Mouse (Mus musculus) myocyte (in vitro differentiated cells): ENCODE measurements around the gene Irf2. TPM values are rescaled to one million over a fixed set of nuclear protein-coding genes. Genes with fewer than 3 reads are reported as not detected.
A peak's percentile ranks its signal among the peaks of the same experiment; 100 is the strongest.

Source experiments
- H3K27me3 ChIP-seq: one replicate; pipeline ENCODE4 v1.6.1; 2011; ENCODE audit not compliant: control insufficient read depth, insufficient read depth, insufficient read length
- H3K36me3 ChIP-seq: one replicate; pipeline ENCODE4 v1.6.1; 2011; ENCODE audit not compliant: control insufficient read depth, insufficient read depth
- H3K4me2 ChIP-seq: one replicate; pipeline ENCODE4 v1.6.1; 2011; ENCODE audit warnings: low read depth, control low read depth
- H3K4me3 ChIP-seq: one replicate; pipeline ENCODE4 v1.5.1; 2011; ENCODE audit warnings: mild to moderate bottlenecking, control low read depth, moderate library complexity
- H3K79me2 ChIP-seq: one replicate; pipeline ENCODE4 v1.6.1; 2011; ENCODE audit not compliant: control insufficient read depth, insufficient read depth
- H3ac ChIP-seq: one replicate; pipeline ENCODE4 v1.6.1; 2011; ENCODE audit not compliant: control insufficient read depth, insufficient read length
- CEBPB ChIP-seq: IDR thresholded peaks from 2 replicates; pipeline ENCODE4 v1.6.1; 2011; ENCODE audit warnings: mild to moderate bottlenecking, moderate library complexity; ENCODE audit not compliant: poor library complexity, insufficient read depth, severe bottlenecking
- E2F4 ChIP-seq: IDR thresholded peaks from one replicate; pipeline ENCODE4 v1.6.1; 2011; ENCODE audit warnings: mild to moderate bottlenecking, control low read depth, moderate library complexity; ENCODE audit not compliant: insufficient read depth
- MAX ChIP-seq: IDR thresholded peaks from one replicate; pipeline ENCODE4 v1.6.1; 2011; ENCODE audit warnings: low read depth, mild to moderate bottlenecking, control low read depth
- MYOD1 ChIP-seq, 3 experiments: IDR thresholded peaks; one replicate each; pipeline ENCODE4 v1.6.1; 2011; ENCODE audit warnings: control low read depth in 2 of 3, low read depth in 2 of 3, mild to moderate bottlenecking in 2 of 3, moderate library complexity in 1 of 3; ENCODE audit not compliant: insufficient read length in 2 of 3, control insufficient read depth in 1 of 3
- MYOG ChIP-seq, 3 experiments: IDR thresholded peaks; one replicate each; pipeline ENCODE4 v1.6.1; 2011; ENCODE audit warnings: control low read depth in 2 of 3, low read depth in 2 of 3, mild to moderate bottlenecking in 2 of 3; ENCODE audit not compliant: insufficient read length in 2 of 3, control insufficient read depth in 1 of 3, insufficient read depth in 1 of 3
- POLR2A ChIP-seq: IDR thresholded peaks from one replicate; pipeline ENCODE4 v1.6.1; 2011; ENCODE audit warnings: low read depth, mild to moderate bottlenecking, control low read depth, moderate library complexity; ENCODE audit not compliant: insufficient read length
- POLR2AphosphoS2 ChIP-seq: IDR thresholded peaks from one replicate; pipeline ENCODE4 v1.6.1; 2011; ENCODE audit warnings: low read depth, control low read depth; ENCODE audit not compliant: insufficient read length
- REST ChIP-seq: IDR thresholded peaks from one replicate; pipeline ENCODE4 v1.6.1; 2011; ENCODE audit warnings: mild to moderate bottlenecking, control low read depth, moderate library complexity; ENCODE audit not compliant: insufficient read depth, insufficient read length
- SRF ChIP-seq: IDR thresholded peaks from one replicate; pipeline ENCODE4 v1.6.1; 2011; ENCODE audit warnings: low read depth; ENCODE audit not compliant: control insufficient read depth, insufficient read length
- TCF12 ChIP-seq: IDR thresholded peaks from one replicate; pipeline ENCODE4 v1.6.1; 2011; ENCODE audit warnings: mild to moderate bottlenecking, control low read depth; ENCODE audit not compliant: poor library complexity, insufficient read depth, severe bottlenecking
- TCF3 ChIP-seq: IDR thresholded peaks from one replicate; pipeline ENCODE4 v1.6.1; 2011; ENCODE audit warnings: low read depth, control low read depth; ENCODE audit not compliant: insufficient read length
- USF1 ChIP-seq: IDR thresholded peaks from one replicate; pipeline ENCODE4 v1.6.1; 2011; ENCODE audit warnings: low read depth, mild to moderate bottlenecking, control low read depth, moderate library complexity
- polyA plus RNA-seq: library from polyadenylated mRNA; unstranded; fragments of >200 nt; fragmentation: generic; extraction: Trizol; gene quantifications from one replicate; pipeline ENCODE4 v1.2.1, GENCODE M21; 2012; ENCODE audit warnings: missing spikeins

Gene Irf2
- polyA plus RNA-seq, 1 experiment, result 8.8 TPM

GRCm38 (mm10) chr8:46794317-46794716 lies 54.8 kb downstream of the Irf2 start:
- peaks cover 31% of the 10 kb centered on the region for H3K79me2 ChIP-seq
- peaks cover 16% of the 10 kb centered on the region for H3K36me3 ChIP-seq
- H3K4me3 ChIP-seq, result no peak overlapping the region
- TF ChIP-seq POLR2A (no peak), MAX (no peak), REST (no peak), SRF (no peak), TCF3 (no peak)
- no peak overlapping the region for H3ac ChIP-seq
- H3K27me3 ChIP-seq, result no peaks in the 10 kb centered on the region
- no peak overlapping the region for H3K4me2 ChIP-seq

GRCm38 (mm10) chr8:46799212-46799611 lies 59.7 kb downstream of the Irf2 start:
- no peak for TF ChIP-seq SRF
- H3K79me2 ChIP-seq, result peaks cover 22% of the 10 kb centered on the region
- H3K4me3 ChIP-seq, result no peak overlapping the region
- H3K27me3 ChIP-seq, result no peaks in the 10 kb centered on the region
- H3K4me2 ChIP-seq, result no peak overlapping the region
- no peak overlapping the region for H3ac ChIP-seq
- H3K36me3 ChIP-seq, result peaks cover 16% of the 10 kb centered on the region

GRCm38 (mm10) chr8:46799706-46800105 lies 60.2 kb downstream of the Irf2 start:
- Histone ChIP-seq H3K4me3 (no peak overlapping the region), H3K27me3 (no peaks in the 10 kb centered on the region), H3ac (no peak overlapping the region), H3K36me3 (peaks cover 16% of the 10 kb centered on the region), H3K79me2 (peaks cover 22% of the 10 kb centered on the region), H3K4me2 (no peak overlapping the region)
- peak; percentile 45 for TF ChIP-seq USF1
- no peak for TF ChIP-seq REST

GRCm38 (mm10) chr8:46801153-46801684 lies 61.7 kb downstream of the Irf2 start:
- no peak overlapping the region for H3K4me3 ChIP-seq
- no peak overlapping the region for H3K4me2 ChIP-seq
- peaks cover 9% of the 10 kb centered on the region for H3K36me3 ChIP-seq
- TF ChIP-seq MAX (no peak), TCF12 (no peak), POLR2A (no peak), POLR2AphosphoS2 (no peak), REST (no peak), SRF (no peak), MYOD1 (IDR thresholded peaks at IDR 0.05; ENCODE audit: control insufficient read depth in 1 of 3, insufficient read length in 2 of 3, low read depth in 2 of 3) (no peak), CEBPB (no peak)
- no peaks in the 10 kb centered on the region for H3K27me3 ChIP-seq
- H3K79me2 ChIP-seq, result peaks cover 22% of the 10 kb centered on the region
- no peak overlapping the region for H3ac ChIP-seq

- H3ac ChIP-seq, result no peak overlapping the region
- H3K27me3 ChIP-seq, result no peaks in the 10 kb centered on the region
- peaks cover 17% of the 10 kb centered on the region for H3K36me3 ChIP-seq
- peaks cover 22% of the 10 kb centered on the region for H3K79me2 ChIP-seq
- TF ChIP-seq USF1 (no peak), POLR2A (no peak), CEBPB (no peak), TCF3 (no peak), REST (no peak), MYOG (IDR thresholded peaks at IDR 0.05; ENCODE audit: control insufficient read depth in 1 of 3, insufficient read depth in 1 of 3, insufficient read length in 2 of 3, low read depth in 2 of 3) (no peak), E2F4 (no peak), TCF12 (no peak), MYOD1 (IDR thresholded peaks at IDR 0.05; ENCODE audit: control insufficient read depth in 1 of 3, insufficient read length in 2 of 3, low read depth in 2 of 3) (no peak), SRF (no peak), MAX (no peak), POLR2AphosphoS2 (no peak)
- no peak overlapping the region for H3K4me2 ChIP-seq
- H3K4me3 ChIP-seq, result no peak overlapping the region
Measured at GRCm38 (mm10) chr8:46802009-46802408, 62.5 kb downstream of the Irf2 start.

GRCm38 (mm10) chr8:46804721-46805120 lies 65.2 kb downstream of the Irf2 start:
- TF ChIP-seq MYOG (IDR thresholded peaks at IDR 0.05; ENCODE audit: control insufficient read depth in 1 of 3, insufficient read depth in 1 of 3, insufficient read length in 2 of 3, low read depth in 2 of 3) (no peak), CEBPB (no peak), MYOD1 (IDR thresholded peaks at IDR 0.05; ENCODE audit: control insufficient read depth in 1 of 3, insufficient read length in 2 of 3, low read depth in 2 of 3) (no peak), REST (no peak)
- no peak overlapping the region for H3ac ChIP-seq
- no peak overlapping the region for H3K4me2 ChIP-seq
- H3K36me3 ChIP-seq, result peaks cover 25% of the 10 kb centered on the region
- peaks cover 22% of the 10 kb centered on the region for H3K79me2 ChIP-seq
- H3K4me3 ChIP-seq, result no peak overlapping the region
- no peaks in the 10 kb centered on the region for H3K27me3 ChIP-seq
